ENCODE assay signal across 8 mouse cellular contexts in genomic region chr7:30664529-30665200, GRCm38 (mm10). TPM values are rescaled to one million over a fixed set of nuclear protein-coding genes. Genes with fewer than 3 reads are reported as not detected.
DNase-seq lines count a peak whose midpoint lies in the region; ATAC-seq and TF ChIP-seq lines count a peak whose summit lies in the region.

Gene Haus5 (minus strand): TSS chr7:30664994.

- 0 out of 2 replicates have a peak within 1 kb of the TSS, but pooled peaks have one; percentile 8 for H3K27ac ChIP-seq in forebrain, embryonic 13.5 days
- peak within 1 kb of the TSS; percentile 86 for H3K27ac ChIP-seq in neural tube, embryonic 15.5 days (replicated peaks)

- H3K4me1 ChIP-seq in E14TG2a.4 (replicated peaks; ENCODE audit: low read depth, low read length): peaks cover 16% of the 10 kb centered on the region
- peaks cover 10% of the 10 kb centered on the region for H3K4me1 ChIP-seq in forebrain, embryonic 13.5 days
- peaks cover 14% of the 10 kb centered on the region for H3K4me1 ChIP-seq in neural tube, embryonic 15.5 days

- WGBS in forebrain, embryonic 13.5 days: under 1% methylated on average over 34 of the region's 34 CpGs
- under 1% methylated on average over 34 of the region's 34 CpGs for WGBS in neural tube, embryonic 15.5 days

- no peaks in the 10 kb centered on the region for H3K9me3 ChIP-seq in E14TG2a.4 (ENCODE audit: low read length)
- H3K9me3 ChIP-seq in forebrain, embryonic 13.5 days (replicated peaks): no peaks in the 10 kb centered on the region
- H3K9me3 ChIP-seq in neural tube, embryonic 15.5 days (replicated peaks): no peaks in the 10 kb centered on the region

- no peaks in the 10 kb centered on the region for H3K27me3 ChIP-seq in E14TG2a.4 (ENCODE audit: insufficient read depth, low read length)
- H3K27me3 ChIP-seq in forebrain, embryonic 13.5 days: peaks cover 6% of the 10 kb centered on the region; the same call in 1 of the 2 replicates
- peaks cover 7% of the 10 kb centered on the region; the same call in 1 of the 2 replicates for H3K27me3 ChIP-seq in neural tube, embryonic 15.5 days (replicated peaks)

- H3K36me3 ChIP-seq in E14TG2a.4 (ENCODE audit: insufficient read depth, low read length): peaks cover 37% of the 10 kb centered on the region
- H3K36me3 ChIP-seq in forebrain, embryonic 13.5 days (ENCODE audit: poor library complexity, severe bottlenecking): peaks cover 33% of the 10 kb centered on the region
- peaks cover 20% of the 10 kb centered on the region for H3K36me3 ChIP-seq in neural tube, embryonic 15.5 days

- H3K4me3 ChIP-seq in E14TG2a.4 (replicated peaks; ENCODE audit: low read length): peak within 1 kb of the TSS; percentile 89
- H3K4me3 ChIP-seq in forebrain, embryonic 13.5 days: peak within 1 kb of the TSS; percentile 59
- H3K4me3 ChIP-seq in neural tube, embryonic 15.5 days (replicated peaks): peak within 1 kb of the TSS; percentile 62

- peak within 1 kb of the TSS; percentile 80 for H3K4me2 ChIP-seq in forebrain, embryonic 13.5 days
- H3K4me2 ChIP-seq in neural tube, embryonic 15.5 days: peak within 1 kb of the TSS; percentile 97

- DNase-seq in c-Kit-positive CD71-positive TER-119-positive erythroid progenitor cells, embryonic 14.5 days (ENCODE audit: low spot score): peak; percentile 93
- peak; percentile 87 to 95 for DNase-seq in heart, postnatal 14 days
- peak; percentile 94 for DNase-seq in layer of hippocampus, adult 11-12 months (ENCODE audit: low spot score)
- DNase-seq in lung, adult 18-20 months: peak; percentile 89 to 92
- peak; percentile 89 for DNase-seq in testis, postnatal 14 days (ENCODE audit: low spot score)

- H3K9ac ChIP-seq in forebrain, embryonic 13.5 days: peak within 1 kb of the TSS; percentile 71
- peak within 1 kb of the TSS; percentile 62 for H3K9ac ChIP-seq in neural tube, embryonic 15.5 days (replicated peaks)

- intact Hi-C loops in heart, postnatal 14 days (cut with DNase I): loop anchor here (5.0 kb wide), 1 partner anchor 63 kb away; the partner anchor contains the start of gene Tmem147

- no peak for TF ChIP-seq CTCF in E14TG2a.4 (conservative IDR thresholded peaks at IDR 0.05; ENCODE audit: low read length)

- peak; percentile 97 for ATAC-seq in forebrain, embryonic 13.5 days
- peak; percentile 97 for ATAC-seq in neural tube, embryonic 15.5 days (ENCODE audit: low FRiP score)

RNA-seq across cellular contexts. Expression of gene Haus5, which starts in this region (rescaled TPM):
- polyA plus RNA-seq in forebrain, embryonic 13.5 days (2015; fragmentation: Nextera tagmentation; extraction: Ambion mirVana): 52.7 and 57.2 TPM in 2 replicates
- total RNA-seq in heart, postnatal 14 days (2021): 1 to 10 TPM; 4.7 to 4.8 TPM
- 22.5 and 29.3 TPM in 2 replicates for polyA plus RNA-seq in neural tube, embryonic 15.5 days (2015; fragmentation: Nextera tagmentation; extraction: Ambion mirVana)

Comparison
In these comparisons a context has a peak if more than half of its experiments do, and no peak if none do; other contexts are left out.
1. Peak in every context shown above with its lines: DNase-seq, ATAC-seq, H3K4me3 ChIP-seq and H3K27ac ChIP-seq.